Mouse (Mus musculus) brain, embryonic 14.5 days (tissue): ENCODE results near the gene 1700010B08Rik.

Experiments used
- CTCF ChIP-seq: fragments of 200-500 bp; IDR thresholded peaks from 2 replicates; pipeline ENCODE4 v1.5.1; 2012; ENCODE audit warnings: inconsistent platforms, mild to moderate bottlenecking, moderate library complexity, borderline replicate concordance; ENCODE audit not compliant: insufficient read depth, insufficient read length; ENCODE audit errors: extremely low read depth
- POLR2A ChIP-seq: fragments of 200-500 bp; IDR thresholded peaks from 2 replicates; pipeline ENCODE4 v1.6.1; 2012; ENCODE audit warnings: mild to moderate bottlenecking, inconsistent platforms, borderline replicate concordance; ENCODE audit not compliant: poor library complexity, insufficient read depth, insufficient read length, severe bottlenecking; ENCODE audit errors: extremely low read depth

DNA sequence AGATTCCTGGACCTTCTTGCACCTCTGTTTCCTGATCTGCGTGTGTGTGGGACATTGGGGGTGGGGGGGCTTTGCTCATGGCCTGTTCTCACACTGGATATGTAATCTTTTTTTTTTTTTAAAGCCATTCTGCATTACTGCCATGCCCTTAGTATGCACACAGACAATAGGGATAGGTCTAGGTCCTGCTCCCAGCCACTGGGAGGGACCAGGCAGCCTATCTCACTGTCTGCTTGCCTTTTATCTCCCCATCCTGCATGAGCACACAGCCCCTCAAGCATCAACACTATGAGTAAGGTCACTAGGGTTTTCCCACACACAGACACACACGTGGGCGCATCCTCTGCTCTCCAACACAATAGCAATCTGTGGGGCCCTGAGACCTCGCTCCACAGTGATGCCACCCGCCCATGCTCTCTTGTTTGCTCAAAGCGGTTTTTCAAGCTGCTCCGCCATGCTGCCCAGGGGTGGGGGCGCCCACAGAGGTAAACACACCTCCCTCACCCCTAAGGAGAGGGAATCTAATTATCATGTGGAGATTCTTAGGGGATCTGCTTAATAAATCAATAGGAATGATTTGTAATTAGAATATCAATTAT is 4.5 kb upstream of the 1700010B08Rik start:
- TF ChIP-seq POLR2A (no peak), CTCF (no peak)
